Mouse (Mus musculus) G1E (cell line): ENCODE data around the gene Paf1.

Source experiments
- CTCF ChIP-seq: IDR thresholded peaks from 2 replicates; pipeline ENCODE4 v1.5.1; 2012; ENCODE audit warnings: low read depth, low read length, inconsistent platforms, mixed read lengths
- GATA1 ChIP-seq: IDR thresholded peaks from 2 replicates; pipeline ENCODE4 v1.6.1; 2012; ENCODE audit warnings: borderline replicate concordance, low read length, inconsistent platforms, mixed read lengths
- GATA2 ChIP-seq: IDR thresholded peaks from 2 replicates; pipeline ENCODE4 v1.6.1; 2012; ENCODE audit warnings: low read depth, low read length, inconsistent platforms, borderline replicate concordance
- POLR2AphosphoS5 ChIP-seq: IDR thresholded peaks from 2 replicates; pipeline ENCODE4 v1.6.1; 2012; ENCODE audit warnings: low read depth, low read length, inconsistent platforms; ENCODE audit not compliant: insufficient replicate concordance
- TAL1 ChIP-seq: conservative IDR thresholded peaks from 2 replicates; pipeline ENCODE4 v1.6.1; 2012; ENCODE audit warnings: low read depth, low read length, inconsistent platforms, mixed read lengths

- TF ChIP-seq GATA1: no peak
- no peak for TF ChIP-seq CTCF
- no peak for TF ChIP-seq GATA2
- no peak for TF ChIP-seq POLR2AphosphoS5
- TF ChIP-seq TAL1: no peak
These were observed 2.7 kb downstream of the Paf1 start for GRCm38 (mm10) chr7:28395425-28395824.
